Mouse (Mus musculus) lung, embryonic 15.5 days (tissue): ENCODE data around the gene Sptan1. TPM values are rescaled to one million over a fixed set of nuclear protein-coding genes. Genes with fewer than 3 reads are reported as not detected.

ENCODE experiments used
- ATAC-seq: fragments of 200-750 bp; cut with Nextera tagmentation; 2 replicates; pipeline ENCODE4 v1.8.0; 2017; ENCODE audit warnings: moderate number of reproducible peaks, borderline replicate concordance; ENCODE audit not compliant: low FRiP score, low TSS enrichment; ENCODE audit errors: extremely low read depth
- H3K27ac ChIP-seq: fragments of 300-500 bp; sonication (generic); 2 replicates; pipeline ENCODE4 v1.5.1; 2015; ENCODE audit warnings: moderate library complexity, mild to moderate bottlenecking, inconsistent platforms
- H3K27me3 ChIP-seq: fragments of 300-500 bp; sonication (generic); 2 replicates; pipeline ENCODE4 v1.6.1; 2015; ENCODE audit warnings: inconsistent platforms
- H3K36me3 ChIP-seq: fragments of 300-500 bp; sonication (generic); 2 replicates; pipeline ENCODE4 v1.6.1; 2015; ENCODE audit warnings: inconsistent platforms
- H3K4me1 ChIP-seq: fragments of 300-500 bp; sonication (generic); 2 replicates; pipeline ENCODE4 v1.6.1; 2015; ENCODE audit warnings: inconsistent platforms
- H3K4me2 ChIP-seq: fragments of 300-500 bp; sonication (generic); 2 replicates; pipeline ENCODE4 v1.6.1; 2015; ENCODE audit warnings: inconsistent platforms, mild to moderate bottlenecking, moderate library complexity
- H3K4me3 ChIP-seq: fragments of 300-500 bp; sonication (generic); 2 replicates; pipeline ENCODE4 v1.5.1; 2015; ENCODE audit warnings: mild to moderate bottlenecking, inconsistent platforms
- H3K9ac ChIP-seq: fragments of 300-500 bp; sonication (generic); 2 replicates; pipeline ENCODE4 v1.6.1; 2015; ENCODE audit warnings: inconsistent platforms
- H3K9me3 ChIP-seq: fragments of 300-500 bp; sonication (generic); 2 replicates; pipeline ENCODE4 v1.6.1; 2016; ENCODE audit warnings: inconsistent platforms
- WGBS: fragments of 180-500 bp; shearing (Covaris S2); methylation state at CpG from one replicate; pipeline ENCODE4 v1.1.7; 2015; 5-methylcytosine and 5-hydroxymethylcytosine counted together
- polyA plus RNA-seq: library from polyadenylated mRNA; unstranded; fragments of >200 nt; fragmentation: Nextera tagmentation; extraction: Ambion mirVana; gene quantifications from 2 replicates; pipeline ENCODE4 v1.2.1, GENCODE M21; 2015

Gene Sptan1
- polyA plus RNA-seq, 1 experiment from 2014 or later = 102 TPM

DNA sequence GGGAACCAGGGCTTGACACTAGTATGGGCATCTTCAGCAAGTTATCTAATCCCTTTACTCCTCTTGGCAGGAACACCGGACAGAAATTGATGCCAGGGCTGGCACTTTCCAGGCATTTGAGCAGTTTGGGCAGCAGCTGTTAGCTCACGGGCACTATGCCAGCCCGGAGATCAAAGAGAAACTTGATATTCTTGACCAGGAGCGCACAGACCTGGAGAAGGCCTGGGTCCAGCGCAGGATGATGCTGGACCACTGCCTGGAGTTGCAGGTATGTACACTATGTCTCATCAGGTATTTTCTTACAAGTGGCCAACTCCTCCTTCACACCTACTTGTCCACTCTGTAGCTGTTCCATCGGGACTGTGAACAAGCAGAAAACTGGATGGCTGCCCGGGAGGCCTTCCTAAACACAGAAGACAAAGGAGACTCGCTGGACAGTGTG lies 45.5 kb downstream of the Sptan1 start:
- no peak overlapping the region for H3K4me2 ChIP-seq
- no peaks in the 10 kb centered on the region for H3K27me3 ChIP-seq
- H3K4me3 ChIP-seq = no peak overlapping the region
- WGBS = 84% methylated on average over 8 of the region's 8 CpGs
- no peaks in the 10 kb centered on the region for H3K4me1 ChIP-seq
- no peak overlapping the region for H3K27ac ChIP-seq
- no peak for ATAC-seq
- H3K9ac ChIP-seq = no peak overlapping the region
- no peaks in the 10 kb centered on the region for H3K9me3 ChIP-seq
- peaks cover 99% of the 10 kb centered on the region for H3K36me3 ChIP-seq

DNA sequence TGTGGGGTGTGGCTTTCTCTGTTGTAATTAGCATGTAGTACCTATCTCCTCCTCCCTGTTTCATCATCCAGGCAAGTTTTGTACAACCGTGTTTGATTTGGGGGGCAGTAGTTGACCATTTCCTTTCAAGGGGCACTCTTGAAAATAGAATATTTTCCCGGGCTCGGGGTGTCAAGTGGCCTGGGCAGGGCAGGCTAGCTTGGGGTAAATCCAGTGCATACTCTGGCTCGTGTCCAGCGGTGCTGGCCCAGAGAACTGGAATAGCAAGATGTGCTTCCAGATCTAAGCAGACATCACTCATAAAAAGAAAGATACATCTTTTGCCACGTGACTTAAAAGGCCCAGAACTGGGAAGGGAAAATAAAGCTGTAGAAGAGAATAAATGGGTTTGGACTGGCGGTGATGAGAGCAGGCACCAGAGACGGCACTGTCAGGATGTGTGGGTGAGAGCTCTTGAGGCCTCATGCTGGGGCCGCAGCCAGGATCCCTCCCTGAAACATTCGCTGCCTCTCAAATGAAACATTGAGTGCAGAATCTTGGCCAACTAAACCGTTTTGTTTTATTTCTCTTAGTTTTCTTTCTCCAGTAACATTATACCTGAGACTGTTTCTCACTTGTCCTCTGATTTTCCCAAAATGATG lies 49.1 kb downstream of the Sptan1 start:
- Histone ChIP-seq H3K9ac (no peak overlapping the region), H3K9me3 (no peaks in the 10 kb centered on the region), H3K36me3 (peaks cover 97% of the 10 kb centered on the region), H3K27me3 (no peaks in the 10 kb centered on the region), H3K4me1 (no peaks in the 10 kb centered on the region), H3K27ac (0 out of 2 replicates have a peak overlapping the region, but pooled peaks have one; percentile 5), H3K4me3 (no peak overlapping the region), H3K4me2 (no peak overlapping the region)
- WGBS = 63% methylated on average over 11 of the region's 11 CpGs
- no peak for ATAC-seq

DNA sequence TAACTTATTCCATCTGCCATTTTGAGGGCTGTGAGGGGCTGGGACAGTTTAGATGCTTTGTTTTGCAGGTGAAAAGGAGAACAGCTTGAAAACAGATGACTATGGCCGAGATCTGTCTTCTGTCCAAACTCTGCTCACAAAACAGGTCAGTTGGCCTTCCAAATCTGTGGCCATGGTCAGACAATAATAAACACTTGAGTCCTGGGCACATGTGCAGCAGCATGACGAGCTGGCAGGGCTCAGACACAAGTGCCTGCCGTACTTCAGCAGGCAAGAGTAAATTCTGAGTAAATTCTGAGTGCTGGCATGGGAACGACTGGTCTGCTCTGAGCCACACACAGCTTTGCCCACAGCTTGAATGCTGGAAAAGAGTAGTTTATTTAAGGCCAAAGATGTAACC lies 60.1 kb downstream of the Sptan1 start:
- Histone ChIP-seq H3K9ac (no peak overlapping the region), H3K27me3 (no peaks in the 10 kb centered on the region), H3K27ac (no peak overlapping the region), H3K4me1 (no peaks in the 10 kb centered on the region), H3K9me3 (no peaks in the 10 kb centered on the region), H3K4me3 (no peak overlapping the region), H3K4me2 (no peak overlapping the region), H3K36me3 (peaks cover 97% of the 10 kb centered on the region)
- ATAC-seq = no peak
- WGBS = 76% methylated on average over 4 of the region's 4 CpGs

GRCm38 (mm10) chr2:30026997-30027396 lies 61.6 kb downstream of the Sptan1 start:
- ATAC-seq = no peak
- Histone ChIP-seq H3K4me2 (no peak overlapping the region), H3K27ac (no peak overlapping the region), H3K9me3 (no peaks in the 10 kb centered on the region), H3K4me1 (no peaks in the 10 kb centered on the region), H3K36me3 (peaks cover 97% of the 10 kb centered on the region), H3K27me3 (no peaks in the 10 kb centered on the region), H3K9ac (no peak overlapping the region), H3K4me3 (no peak overlapping the region)
- WGBS = 91% methylated on average over 5 of the region's 5 CpGs

- H3K4me2 ChIP-seq = no peak overlapping the region
- H3K4me3 ChIP-seq = no peak overlapping the region
- no peak for ATAC-seq
- no peaks in the 10 kb centered on the region for H3K4me1 ChIP-seq
- no peak overlapping the region for H3K27ac ChIP-seq
- H3K9ac ChIP-seq = no peak overlapping the region
- no peaks in the 10 kb centered on the region for H3K27me3 ChIP-seq
- H3K9me3 ChIP-seq = no peaks in the 10 kb centered on the region
- H3K36me3 ChIP-seq = peaks cover 47% of the 10 kb centered on the region
- WGBS = 58% methylated on average over 11 of the region's 11 CpGs
Measured at GRCm38 (mm10) chr2:30032244-30032846, 67.0 kb downstream of the Sptan1 start.

- no peak for ATAC-seq
- H3K9me3 ChIP-seq = no peaks in the 10 kb centered on the region
- no peak overlapping the region for H3K4me2 ChIP-seq
- H3K27me3 ChIP-seq = no peaks in the 10 kb centered on the region
- peaks cover 43% of the 10 kb centered on the region for H3K36me3 ChIP-seq
- H3K27ac ChIP-seq = no peak overlapping the region
- H3K4me1 ChIP-seq = no peaks in the 10 kb centered on the region
- 73% methylated on average over 6 of the region's 6 CpGs for WGBS
- H3K9ac ChIP-seq = no peak overlapping the region
- no peak overlapping the region for H3K4me3 ChIP-seq
Measured at GRCm38 (mm10) chr2:30032957-30033356, 67.6 kb downstream of the Sptan1 start.

DNA sequence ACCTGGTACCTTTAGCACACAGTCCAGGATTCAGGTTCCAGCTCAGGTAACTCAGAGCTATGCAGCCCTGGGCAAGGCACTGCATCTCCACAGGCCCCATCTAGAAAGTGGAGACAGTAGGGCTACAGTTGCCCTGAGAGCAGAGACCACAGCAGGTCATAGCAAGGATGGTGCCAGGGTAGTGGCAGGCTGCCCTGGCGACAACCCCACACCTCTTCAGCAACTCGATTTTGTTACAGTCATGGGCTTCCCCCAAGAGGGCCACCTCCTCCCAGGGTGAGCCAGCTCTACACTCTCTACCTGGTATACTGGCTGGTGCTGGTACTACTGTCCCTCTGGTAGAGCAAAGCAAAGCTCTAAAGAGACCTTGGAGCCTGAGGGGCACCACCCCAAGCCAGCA lies 72.4 kb downstream of the Sptan1 start:
- no peak for ATAC-seq

GRCm38 (mm10) chr2:30038370-30038769 lies 73.0 kb downstream of the Sptan1 start:
- Histone ChIP-seq H3K4me3 (no peak overlapping the region), H3K4me1 (no peaks in the 10 kb centered on the region), H3K4me2 (no peak overlapping the region), H3K36me3 (0 out of 2 replicates have a peak, but pooled peaks cover 2% of the 10 kb centered on the region), H3K27ac (no peak overlapping the region), H3K27me3 (no peaks in the 10 kb centered on the region), H3K9ac (no peak overlapping the region), H3K9me3 (no peaks in the 10 kb centered on the region)
- ATAC-seq = no peak
- 88% methylated on average over 10 of the region's 10 CpGs for WGBS

More for the DNA sequence above, 72.4 kb downstream of the Sptan1 start:
- Histone ChIP-seq H3K9me3 (no peaks in the 10 kb centered on the region), H3K36me3 (0 out of 2 replicates have a peak, but pooled peaks cover 2% of the 10 kb centered on the region), H3K27me3 (no peaks in the 10 kb centered on the region), H3K4me1 (no peaks in the 10 kb centered on the region), H3K9ac (no peak overlapping the region), H3K4me3 (no peak overlapping the region), H3K4me2 (no peak overlapping the region), H3K27ac (no peak overlapping the region)
- WGBS = 86% methylated on average over 2 of the region's 2 CpGs

- H3K4me3 ChIP-seq = no peak overlapping the region
- no peak overlapping the region for H3K27ac ChIP-seq
- no peaks in the 10 kb centered on the region for H3K4me1 ChIP-seq
- H3K36me3 ChIP-seq = 0 out of 2 replicates have a peak, but pooled peaks cover 2% of the 10 kb centered on the region
- no peak for ATAC-seq
- H3K27me3 ChIP-seq = no peaks in the 10 kb centered on the region
- no peaks in the 10 kb centered on the region for H3K9me3 ChIP-seq
- H3K4me2 ChIP-seq = no peak overlapping the region
- H3K9ac ChIP-seq = no peak overlapping the region
Measured at GRCm38 (mm10) chr2:30039687-30040086, 74.3 kb downstream of the Sptan1 start.

- Histone ChIP-seq H3K4me2 (no peak overlapping the region), H3K4me3 (no peak overlapping the region), H3K4me1 (no peaks in the 10 kb centered on the region), H3K27ac (no peak overlapping the region), H3K36me3 (0 out of 2 replicates have a peak, but pooled peaks cover 4% of the 10 kb centered on the region), H3K27me3 (no peaks in the 10 kb centered on the region), H3K9me3 (no peaks in the 10 kb centered on the region), H3K9ac (no peak overlapping the region)
- peak; percentile 43; the same call in 1 of the 2 replicates for ATAC-seq
- 3% methylated on average over 4 of the region's 4 CpGs for WGBS
Measured at GRCm38 (mm10) chr2:30042445-30042844, 77.1 kb downstream of the Sptan1 start.

DNA sequence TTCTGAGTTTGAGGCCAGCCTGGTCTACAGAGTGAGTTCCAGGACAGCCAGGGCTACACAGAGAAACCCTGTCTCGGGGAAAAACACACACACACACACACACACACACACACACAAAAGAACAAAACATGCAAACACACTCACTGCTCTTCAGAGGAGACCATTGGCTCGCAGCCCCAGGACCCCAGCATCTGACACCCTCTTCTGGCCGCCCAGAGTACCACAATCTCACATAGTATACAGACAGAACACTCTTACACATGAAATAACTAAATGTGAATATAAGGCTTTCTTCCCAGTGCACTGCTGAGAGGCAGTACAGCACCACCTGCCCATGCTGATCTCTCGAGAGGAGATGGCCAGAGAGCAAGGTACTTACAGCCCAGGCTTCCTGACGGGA lies 79.2 kb downstream of the Sptan1 start:
- H3K27me3 ChIP-seq = no peaks in the 10 kb centered on the region
- no peaks in the 10 kb centered on the region for H3K9me3 ChIP-seq
- H3K9ac ChIP-seq = no peak overlapping the region
- H3K4me2 ChIP-seq = no peak overlapping the region
- ATAC-seq = no peak
- H3K36me3 ChIP-seq = 0 out of 2 replicates have a peak, but pooled peaks cover 2% of the 10 kb centered on the region
- H3K27ac ChIP-seq = no peak overlapping the region
- no peak overlapping the region for H3K4me3 ChIP-seq
- no peaks in the 10 kb centered on the region for H3K4me1 ChIP-seq
- 83% methylated on average over 5 of the region's 5 CpGs for WGBS

DNA sequence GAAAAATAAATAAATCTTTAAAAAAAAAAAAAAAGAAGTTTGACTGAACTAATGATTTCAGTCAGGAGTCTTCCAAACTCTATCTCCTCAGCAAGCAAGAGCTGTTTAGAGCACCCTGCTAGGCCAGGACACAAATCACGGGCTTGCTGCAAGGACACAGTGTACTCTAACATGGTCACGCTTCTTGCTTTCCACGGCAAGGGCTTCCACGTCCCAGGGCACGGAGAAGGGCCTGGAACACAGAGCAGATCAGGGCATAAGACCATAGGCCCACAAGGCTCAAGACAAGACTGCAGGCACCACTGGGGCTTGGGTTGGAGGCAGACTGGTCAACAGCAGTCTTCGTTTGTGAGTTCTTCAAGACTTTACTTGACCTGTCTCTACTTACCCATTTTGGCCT lies 81.8 kb downstream of the Sptan1 start:
- no peak for ATAC-seq
- WGBS = 95% methylated on average over 6 of the region's 6 CpGs
- H3K4me1 ChIP-seq = no peaks in the 10 kb centered on the region
- H3K4me3 ChIP-seq = no peak overlapping the region
- no peak overlapping the region for H3K27ac ChIP-seq
- H3K36me3 ChIP-seq = 0 out of 2 replicates have a peak, but pooled peaks cover 2% of the 10 kb centered on the region
- no peak overlapping the region for H3K4me2 ChIP-seq
- H3K27me3 ChIP-seq = no peaks in the 10 kb centered on the region
- H3K9ac ChIP-seq = no peak overlapping the region
- H3K9me3 ChIP-seq = no peaks in the 10 kb centered on the region
